14 mouse cellular contexts compared by ENCODE assay signal in the genomic region with DNA sequence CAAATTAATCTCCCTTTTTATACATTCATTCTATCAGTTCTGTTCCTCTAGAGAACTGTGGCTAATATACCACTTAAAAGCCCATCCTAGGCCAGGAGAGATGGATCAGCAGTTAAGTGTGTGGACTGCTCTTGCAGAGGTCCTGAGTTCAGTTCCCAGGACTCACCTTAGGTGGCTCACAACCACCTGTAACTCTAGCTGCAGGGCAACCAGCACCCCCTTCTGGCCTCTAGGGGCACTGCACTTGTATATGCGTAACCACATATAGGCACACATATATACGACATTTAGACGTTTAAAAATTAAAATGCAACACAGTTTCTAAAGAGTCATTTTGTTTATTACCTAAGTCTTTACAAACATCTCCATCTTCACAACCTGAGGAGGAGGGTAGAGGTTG.
DNase-seq lines count a peak whose midpoint lies in the region; ATAC-seq and TF ChIP-seq lines count a peak whose summit lies in the region.
"Had no signal": no experiment of that assay in that cellular context is flagged by ENCODE, and none has a peak within 500 bp of the region (broad histone marks: within the 10 kb centered on the region; RNA-seq: fewer than 3 reads in every experiment).

No protein-coding gene starts in this region.

- no peak overlapping the region for H3K4me3 ChIP-seq in cerebellum, adult 2 months (replicated peaks; ENCODE audit: insufficient read depth, low read depth, low read length)
- H3K4me3 ChIP-seq in liver, embryonic 12.5 days, result no peak overlapping the region
- H3K4me3 ChIP-seq in ES-Bruce4 (ENCODE audit: low read depth, low read length), result no peak overlapping the region
- H3K4me3 ChIP-seq: heart, embryonic 15.5 days; neural tube, embryonic 12.5 days had no signal

- ATAC-seq in liver, embryonic 12.5 days, result no peak
- 0 out of 2 replicates have a peak, but pooled peaks have one; percentile 58 for ATAC-seq in erythroid progenitor cell, adult 5-6 weeks (replicated peaks; ENCODE audit: low FRiP score, poor library complexity, severe bottlenecking)
- no peak for ATAC-seq in inflammation-experienced regulatory T-cells, adult 6 months

- no peak overlapping the region for H3K27ac ChIP-seq in cerebellum, adult 2 months (ENCODE audit: insufficient read depth, low read length)
- H3K27ac ChIP-seq in liver, embryonic 12.5 days, result no peak overlapping the region
- no peak overlapping the region for H3K27ac ChIP-seq in ES-Bruce4 (ENCODE audit: insufficient read depth, low read length)
- H3K27ac ChIP-seq: heart, embryonic 15.5 days; neural tube, embryonic 12.5 days had no signal

- no peaks in the 10 kb centered on the region for H3K9me3 ChIP-seq in liver, embryonic 12.5 days (replicated peaks)
- no peaks in the 10 kb centered on the region for H3K9me3 ChIP-seq in ES-Bruce4 (replicated peaks; ENCODE audit: control insufficient read depth, insufficient read depth, low read length, poor library complexity, severe bottlenecking)
- H3K9me3 ChIP-seq: heart, embryonic 15.5 days; neural tube, embryonic 12.5 days had no signal

- no peak overlapping the region for H3K9ac ChIP-seq in liver, embryonic 12.5 days
- no peak overlapping the region for H3K9ac ChIP-seq in ES-Bruce4 (ENCODE audit: low read depth, poor library complexity, severe bottlenecking)
- H3K9ac ChIP-seq: heart, embryonic 15.5 days; neural tube, embryonic 12.5 days had no signal

- H3K27me3 ChIP-seq in cerebellum, adult 2 months (ENCODE audit: control insufficient read depth, insufficient read depth, low read length), result no peaks in the 10 kb centered on the region
- no peaks in the 10 kb centered on the region for H3K27me3 ChIP-seq in liver, embryonic 12.5 days (replicated peaks)
- no peaks in the 10 kb centered on the region for H3K27me3 ChIP-seq in ES-Bruce4 (ENCODE audit: control insufficient read depth, insufficient read depth, low read length, poor library complexity, severe bottlenecking)
- H3K27me3 ChIP-seq: heart, embryonic 15.5 days; neural tube, embryonic 12.5 days had no signal

- no peaks in the 10 kb centered on the region for H3K4me1 ChIP-seq in cerebellum, adult 2 months (ENCODE audit: control insufficient read depth, insufficient read depth, low read length)
- no peaks in the 10 kb centered on the region for H3K4me1 ChIP-seq in liver, embryonic 12.5 days
- no peaks in the 10 kb centered on the region for H3K4me1 ChIP-seq in ES-Bruce4 (ENCODE audit: control insufficient read depth, insufficient read depth, low read length)
- H3K4me1 ChIP-seq: heart, embryonic 15.5 days had no signal

- no peak for DNase-seq in cerebellum, adult 2 months
- no peak for DNase-seq in cerebellum, postnatal 36 days
- DNase-seq in liver, result peak; percentile 37
- no peak for DNase-seq in urinary bladder, postnatal 14 days (ENCODE audit: low spot score)
- DNase-seq: cerebellum, adult 11-12 months; gastrocnemius, postnatal 10 days; right cerebral cortex, adult 18-20 months had no signal

- WGBS in cerebellum, adult 2 months, result 96% methylated on average over 3 of the region's 3 CpGs
- 75% methylated on average over 3 of the region's 3 CpGs for WGBS in liver, embryonic 12.5 days (ENCODE audit: insufficient replicate concordance)

- no peak overlapping the region for H3K4me2 ChIP-seq in liver, embryonic 12.5 days
- H3K4me2 ChIP-seq: heart, embryonic 15.5 days; midbrain, embryonic 11.5 days; neural tube, embryonic 12.5 days had no signal

- TF ChIP-seq POLR2A in cerebellum, adult 2 months (IDR thresholded peaks at IDR 0.05; ENCODE audit: borderline replicate concordance, insufficient read depth, low read length), result no peak
- no peak for TF ChIP-seq POLR2A in ES-Bruce4 (IDR thresholded peaks at IDR 0.05; ENCODE audit: insufficient read depth, low read length)

- TF ChIP-seq CTCF in cerebellum, adult 2 months (IDR thresholded peaks at IDR 0.05; ENCODE audit: borderline replicate concordance, insufficient read depth, low read depth, low read length), result peak; percentile 18; the same call in 1 of the 2 replicates
- TF ChIP-seq CTCF in ES-Bruce4 (IDR thresholded peaks at IDR 0.05; ENCODE audit: low read depth, low read length), result peak; percentile 85

- TF ChIP-seq EP300 in ES-Bruce4 (IDR thresholded peaks at IDR 0.05; ENCODE audit: insufficient read depth, low read depth, low read length), result no peak

- no peaks in the 10 kb centered on the region for H3K36me3 ChIP-seq in liver, embryonic 12.5 days
- no peaks in the 10 kb centered on the region for H3K36me3 ChIP-seq in ES-Bruce4 (ENCODE audit: control insufficient read depth, insufficient read depth, low read length, poor library complexity, severe bottlenecking)
- H3K36me3 ChIP-seq: heart, embryonic 15.5 days; neural tube, embryonic 12.5 days had no signal
